8 mouse cellular contexts compared by ENCODE assay signal in the genomic region with DNA sequence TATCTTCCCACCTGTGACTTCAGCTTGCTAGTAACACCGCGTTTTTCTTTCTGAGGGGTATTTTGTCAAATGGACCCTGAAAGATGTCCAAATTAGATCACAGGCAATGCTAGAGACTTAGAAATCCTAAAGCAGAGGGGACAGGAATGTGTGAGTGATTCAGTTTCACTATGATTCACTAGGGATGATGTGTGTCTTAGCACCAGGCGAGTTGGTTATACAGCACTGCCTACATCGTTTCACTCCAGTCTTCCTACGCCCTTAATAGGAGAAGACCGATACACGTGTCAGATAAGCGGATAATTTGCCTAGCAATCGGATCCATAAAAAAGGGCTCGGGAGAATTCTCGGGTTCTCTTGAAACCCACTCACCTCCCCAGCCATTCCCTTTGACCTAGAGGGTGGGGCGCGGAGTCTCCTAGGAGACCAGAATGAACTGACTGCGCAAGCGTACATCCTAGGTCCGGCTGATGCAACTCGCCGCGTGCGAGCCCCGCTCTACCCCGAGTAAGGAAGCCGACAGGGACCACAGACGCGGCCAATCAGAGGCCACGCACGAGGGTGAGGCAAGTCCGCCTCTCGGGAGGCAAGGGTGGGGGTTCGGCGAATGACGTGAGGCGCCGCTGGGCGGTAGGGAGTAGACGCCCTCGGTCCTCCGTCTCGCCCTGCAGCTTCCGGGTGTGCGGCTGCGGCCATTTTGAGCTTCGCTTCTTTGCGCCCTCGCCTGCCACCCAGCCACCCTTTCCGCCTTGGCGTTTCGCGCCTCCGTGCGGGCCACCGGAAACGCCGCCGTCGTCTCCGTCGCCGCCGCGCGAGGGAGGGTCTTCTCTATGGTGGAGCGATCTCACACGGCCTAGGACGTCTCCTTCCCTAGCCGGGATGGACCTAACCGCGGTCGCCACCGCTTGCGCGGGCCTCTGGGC. TPM values are rescaled to one million over a fixed set of nuclear protein-coding genes. Genes with fewer than 3 reads are reported as not detected.
A peak's percentile ranks its signal among the peaks of the same experiment; 100 is the strongest.
DNase-seq lines count a peak whose midpoint lies in the region; ATAC-seq lines count a peak whose summit lies in the region.

A gene (plus strand): TSS at position 506 of the 923 bp plus-strand sequence.

- ATAC-seq in inflammation-experienced regulatory T-cells, adult 6 months: peak; percentile 95
- ATAC-seq in megakaryocyte-erythroid progenitor cell, adult 5-6 weeks (replicated peaks; ENCODE audit: low FRiP score, low TSS enrichment, poor library complexity, severe bottlenecking): peak; percentile 89

- intact Hi-C loops in gastrocnemius, postnatal 14 days (cut with DNase I; ENCODE audit: low total_unique reads): no loop called here
- intact Hi-C loops in left cerebral cortex, postnatal 10 days (cut with DNase I): loop anchor here (5.0 kb wide), 1 partner anchor 89 kb away; no protein-coding TSS in a partner anchor

- DNase-seq in adrenal gland, adult (ENCODE audit: inconsistent age in 2 of 2, low spot score in 1 of 2): peak; percentile 100
- DNase-seq in embryo, embryonic 10.5 days (ENCODE audit: low spot score): peak; percentile 99
- DNase-seq in gastrocnemius, postnatal 14 days: peak; percentile 100
- peak; percentile 99 to 100 for DNase-seq in left cerebral cortex, postnatal 10 days (ENCODE audit: extremely low spot score in 1 of 2, low spot score in 2 of 2)
- peak; percentile 99 for DNase-seq in right cerebral cortex, postnatal 25 days
- peak; percentile 98 to 99 for DNase-seq in urinary bladder, postnatal 4 days (ENCODE audit: low spot score in 2 of 2)

RNA-seq across cellular contexts. Expression of the gene that starts here (rescaled TPM):
- 10 to 100 TPM; 22.1 to 24.6 TPM for total RNA-seq in gastrocnemius, postnatal 14 days (2021)
- polyA plus RNA-seq in inflammation-experienced regulatory T-cells, adult 6 months (2017; shearing (Covaris generic)): 10 to 100 TPM; 20.8 to 26.0 (median 23.6) TPM
- 10 to 100 TPM; 43.6 to 44.1 TPM for total RNA-seq in left cerebral cortex, postnatal 10 days (2021)
- total RNA-seq in megakaryocyte-erythroid progenitor cell, adult 5-6 weeks (2014; fragmentation: Nextera tagmentation): 73.9 and 82.5 TPM in 2 replicates
- total RNA-seq in megakaryocyte-erythroid progenitor cell, adult 5-6 weeks (2017): 116 TPM in 2 replicates

Comparison
In these comparisons a context has a peak if more than half of its experiments do, and no peak if none do; other contexts are left out.
1. Peak in every context shown above with its lines: DNase-seq and ATAC-seq.